Mouse (Mus musculus) adrenal gland, adult 18-20 months (tissue): Measurements from ENCODE around the gene Ptgr2. TPM values are rescaled to one million over a fixed set of nuclear protein-coding genes. Genes with fewer than 3 reads are reported as not detected.
"Not testable (repeated sequence)": the region's sequence is repeated elsewhere in the genome, so short reads cannot be mapped to it uniquely, and the experiment has no call there.

Experiments
- DNase-seq, 2 experiments: peaks; one replicate each; pipeline ENCODE4 v3.0.0; 2021 to 2022; ENCODE audit warnings: low spot score in 2 of 2
- total RNA-seq, 2 experiments: library from RNA; stranded (reverse); gene quantifications; 1 replicate in 1 of 2; 2 replicates in 1 of 2; pipeline ENCODE4 v1.2.3; 2021

The Ptgr2 gene
- total RNA-seq, 2 experiments from 2014 or later: 82.5 to 110 TPM

GRCm38 (mm10) chr12:84299265-84299664, 14.2 kb downstream of the Ptgr2 start:
- DNase-seq: no peak

- DNase-seq: no peak
Observed at GRCm38 (mm10) chr12:84304101-84304500, 19.1 kb downstream of the Ptgr2 start.

- no peak for DNase-seq
Observed at GRCm38 (mm10) chr12:84304554-84304953, 19.5 kb downstream of the Ptgr2 start.

GRCm38 (mm10) chr12:84311306-84311705, 26.3 kb downstream of the Ptgr2 start:
- DNase-seq: no peak

- DNase-seq: no peak
Observed at GRCm38 (mm10) chr12:84316006-84316405, 31.0 kb downstream of the Ptgr2 start.

GRCm38 (mm10) chr12:84316721-84317621, 31.9 kb downstream of the Ptgr2 start, which contains the start of gene Zfp410:
Zfp410 (plus strand) TSS chr12:84316852.
- DNase-seq: peak; percentile 74 to 80

- no peak for DNase-seq
Observed at GRCm38 (mm10) chr12:84327111-84327512, 42.1 kb downstream of the Ptgr2 start.

- no peak for DNase-seq
Observed at GRCm38 (mm10) chr12:84336963-84337625, 52.1 kb downstream of the Ptgr2 start.

- DNase-seq: no peak
Observed at GRCm38 (mm10) chr12:84347192-84347591, 62.2 kb downstream of the Ptgr2 start.

- DNase-seq: not testable (repeated sequence)
Observed at GRCm38 (mm10) chr12:84358699-84359098, 73.7 kb downstream of the Ptgr2 start.

- peak; percentile 83 to 88 for DNase-seq
Observed at GRCm38 (mm10) chr12:84361555-84362489, 76.8 kb downstream of the Ptgr2 start, which contains the start of the genes Coq6 and Fam161b. Coq6 (plus strand) TSS chr12:84361657. Fam161b (minus strand) TSS chr12:84361833.

- no peak for DNase-seq
Observed at GRCm38 (mm10) chr12:84362872-84363271, 77.8 kb downstream of the Ptgr2 start.

- DNase-seq: no peak
Observed at GRCm38 (mm10) chr12:84364291-84364690, 79.3 kb downstream of the Ptgr2 start.

- DNase-seq: no peak
Observed at GRCm38 (mm10) chr12:84365137-84365536, 80.1 kb downstream of the Ptgr2 start.

Other genes with a start within 250 kb of the Ptgr2 start
- gene Acot4, start 246.9 kb upstream of the Ptgr2 start, total RNA-seq: 1 to 10 TPM; 1.7 to 3.7 TPM
- gene Gm49366, start 246.3 kb upstream of the Ptgr2 start, total RNA-seq: not detected
- 1 to 10 TPM in 1 of 2 experiments, not detected in 1; 1.3 TPM for gene Acot3, start 233.1 kb upstream of the Ptgr2 start, total RNA-seq
- gene Acot5, start 215.9 kb upstream of the Ptgr2 start, total RNA-seq: under 1 TPM; 0.22 to 0.46 TPM
- gene Acot6, start 184.6 kb upstream of the Ptgr2 start, total RNA-seq: 1 to 10 TPM; 3.4 to 5.4 TPM
- gene Dnal1, start 170.9 kb upstream of the Ptgr2 start, total RNA-seq: 10 to 100 TPM; 15.5 to 16.8 TPM
- gene Pnma1, start 136.7 kb upstream of the Ptgr2 start, total RNA-seq: under 1 TPM; 0.26 to 0.36 TPM
- 10 to 100 TPM; 17.5 to 20.6 TPM for gene Elmsan1, start 66.4 kb upstream of the Ptgr2 start, total RNA-seq
- gene Zfp410, start 31.6 kb downstream of the Ptgr2 start, total RNA-seq: 10 to 100 TPM; 31.9 to 40.8 TPM
- gene Coq6, start 76.4 kb downstream of the Ptgr2 start, total RNA-seq: 10 to 100 TPM; 67.4 to 80.8 TPM
- gene Fam161b, start 76.6 kb downstream of the Ptgr2 start, total RNA-seq: 1 to 10 TPM; 3.2 to 4.5 TPM
- 100 to 1,000 TPM in 1 of 2 experiments, 10 to 100 TPM in 1; 77.4 to 111 TPM for gene Entpd5, start 123.8 kb downstream of the Ptgr2 start, total RNA-seq
- 1 to 10 TPM; 1.4 to 1.5 TPM for gene Bbof1, start 123.8 kb downstream of the Ptgr2 start, total RNA-seq
- 10 to 100 TPM; 14.3 to 20.2 TPM for gene Rnf113a2, start 132.0 kb downstream of the Ptgr2 start, total RNA-seq
- gene Aldh6a1, start 165.8 kb downstream of the Ptgr2 start, total RNA-seq: 100 to 1,000 TPM; 209 to 223 TPM
- gene Lin52, start 166.2 kb downstream of the Ptgr2 start, total RNA-seq: 10 to 100 TPM; 15.6 to 15.9 TPM